In genomic region chr3:110366151-110366550, GRCm38 (mm10) we compare ENCODE assay signal across 24 mouse cellular contexts.
"Had no signal": no experiment of that assay in that cellular context is flagged by ENCODE, and none has a peak within 500 bp of the region (broad histone marks: within the 10 kb centered on the region; RNA-seq: fewer than 3 reads in every experiment).

No protein-coding gene starts in this region.

- H3K27ac ChIP-seq: gastrocnemius, adult 2 months; heart, embryonic 10.5 days; hindbrain, embryonic 13.5 days; intestine, embryonic 15.5 days; kidney, embryonic 15.5 days; kidney, postnatal 0 days; limb, embryonic 13.5 days; limb, embryonic 15.5 days; liver, embryonic 12.5 days; liver, embryonic 14.5 days had no signal

- H3K36me3 ChIP-seq: heart, embryonic 10.5 days; heart, embryonic 12.5 days; hindbrain, embryonic 13.5 days; intestine, embryonic 15.5 days; kidney, embryonic 15.5 days; limb, embryonic 13.5 days; limb, embryonic 15.5 days; liver, embryonic 12.5 days had no signal

- H3K9ac ChIP-seq: heart, embryonic 12.5 days; hindbrain, embryonic 13.5 days; intestine, embryonic 15.5 days; kidney, embryonic 15.5 days; limb, embryonic 13.5 days; limb, embryonic 15.5 days; liver, embryonic 12.5 days; liver, embryonic 14.5 days had no signal

- H3K27me3 ChIP-seq: heart, embryonic 12.5 days; hindbrain, embryonic 13.5 days; intestine, embryonic 15.5 days; kidney, embryonic 15.5 days; limb, embryonic 13.5 days; limb, embryonic 15.5 days; liver, embryonic 12.5 days had no signal

- H3K4me3 ChIP-seq: gastrocnemius, adult 2 months; heart, embryonic 10.5 days; heart, embryonic 12.5 days; hindbrain, embryonic 13.5 days; intestine, embryonic 15.5 days; kidney, embryonic 15.5 days; limb, embryonic 13.5 days; limb, embryonic 15.5 days; liver, embryonic 12.5 days had no signal

- DNase-seq: gastrocnemius, adult 2 months; gastrocnemius, postnatal 10 days; gastrocnemius, postnatal 25 days; heart, postnatal 10 days; heart, postnatal 4 days; kidney, adult 18-20 months; kidney, adult 8-10 months; kidney, postnatal 14 days; kidney, postnatal 36 days; layer of hippocampus, adult 9-11 months; layer of hippocampus, postnatal 36 days; left cerebral cortex, postnatal 4 days had no signal

- H3K9me3 ChIP-seq: heart, embryonic 10.5 days; heart, embryonic 12.5 days; hindbrain, embryonic 13.5 days; intestine, embryonic 15.5 days; kidney, embryonic 15.5 days; limb, embryonic 13.5 days; limb, embryonic 15.5 days; liver, embryonic 12.5 days had no signal

- H3K4me2 ChIP-seq: heart, embryonic 12.5 days; hindbrain, embryonic 13.5 days; intestine, embryonic 15.5 days; kidney, embryonic 15.5 days; limb, embryonic 13.5 days; limb, embryonic 15.5 days; liver, embryonic 12.5 days had no signal

- H3K4me1 ChIP-seq: heart, embryonic 10.5 days; heart, embryonic 12.5 days; hindbrain, embryonic 13.5 days; intestine, embryonic 15.5 days; kidney, embryonic 15.5 days; limb, embryonic 13.5 days; limb, embryonic 15.5 days; liver, embryonic 12.5 days had no signal

- ATAC-seq: inflammation-experienced regulatory T-cells, adult 6 months; intestine, embryonic 15.5 days; intestine, postnatal 0 days; liver, embryonic 12.5 days had no signal
